Mouse (Mus musculus): ENCODE measurements around the gene Lrtm1. TPM values are rescaled to one million over a fixed set of nuclear protein-coding genes. Genes with fewer than 3 reads are reported as not detected.

Lrtm1 gene
- 0.86 and 1.7 TPM in 2 replicates for polyA plus RNA-seq (2016; fragmentation: Nextera tagmentation; extraction: Ambion mirVana)

DNA sequence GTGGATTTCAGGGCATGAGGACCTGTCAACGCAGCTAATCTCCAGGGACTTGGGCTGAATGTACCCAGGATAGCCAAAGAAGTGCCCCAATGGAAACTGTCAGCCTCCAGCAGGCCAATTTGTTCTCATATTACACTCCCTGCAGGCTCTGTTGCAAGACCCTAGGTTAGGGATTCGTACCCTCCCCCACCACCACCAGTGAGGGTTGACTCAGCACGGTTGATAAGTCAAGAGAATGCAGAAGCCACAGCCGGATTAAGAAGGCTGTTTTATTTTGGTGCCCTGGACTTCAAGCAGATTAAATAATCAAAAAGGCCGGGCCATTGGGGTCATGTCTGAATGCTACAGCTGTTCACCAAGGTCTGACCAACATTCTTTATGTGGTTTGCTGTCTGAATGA lies at the start of gene Lrtm1:
Lrtm1 (plus strand) TSS at position 326 of the 400 bp plus-strand sequence.
- Histone ChIP-seq H3K27ac (peak within 1 kb of the TSS; percentile 76; the same call in 1 of the 2 replicates), H3K4me1 (replicated peaks) (peaks cover 59% of the 10 kb centered on the region), H3K36me3 (no peaks in the 10 kb centered on the region), H3K27me3 (ENCODE audit: insufficient read depth, poor library complexity, severe bottlenecking) (peaks cover 20% of the 10 kb centered on the region), H3K9me3 (no peaks in the 10 kb centered on the region), H3K4me3 (no peak within 1 kb of the TSS)
- 1% methylated on average over 5 of the region's 5 CpGs for WGBS
- DNase-seq (ENCODE audit: low spot score) = peak; percentile 81

- Histone ChIP-seq H3K27me3 (ENCODE audit: insufficient read depth, poor library complexity, severe bottlenecking) (no peaks in the 10 kb centered on the region), H3K4me1 (replicated peaks) (0 out of 2 replicates have a peak, but pooled peaks cover 12% of the 10 kb centered on the region), H3K9me3 (no peaks in the 10 kb centered on the region), H3K36me3 (no peaks in the 10 kb centered on the region), H3K4me3 (no peak overlapping the region), H3K27ac (no peak overlapping the region)
- WGBS = 90% methylated on average over 4 of the region's 4 CpGs
- DNase-seq (ENCODE audit: low spot score) = no peak
Measured at GRCm38 (mm10) chr14:28969247-28969646, 48.8 kb upstream of the Lrtm1 start.

GRCm38 (mm10) chr14:28972620-28973019 lies 45.4 kb upstream of the Lrtm1 start:
- Histone ChIP-seq H3K36me3 (no peaks in the 10 kb centered on the region), H3K4me3 (no peak overlapping the region), H3K27ac (no peak overlapping the region), H3K9me3 (no peaks in the 10 kb centered on the region), H3K4me1 (replicated peaks) (0 out of 2 replicates have a peak, but pooled peaks cover 9% of the 10 kb centered on the region), H3K27me3 (ENCODE audit: insufficient read depth, poor library complexity, severe bottlenecking) (no peaks in the 10 kb centered on the region)
- DNase-seq (ENCODE audit: low spot score) = no peak
- 57% methylated on average over 5 of the region's 5 CpGs for WGBS

DNA sequence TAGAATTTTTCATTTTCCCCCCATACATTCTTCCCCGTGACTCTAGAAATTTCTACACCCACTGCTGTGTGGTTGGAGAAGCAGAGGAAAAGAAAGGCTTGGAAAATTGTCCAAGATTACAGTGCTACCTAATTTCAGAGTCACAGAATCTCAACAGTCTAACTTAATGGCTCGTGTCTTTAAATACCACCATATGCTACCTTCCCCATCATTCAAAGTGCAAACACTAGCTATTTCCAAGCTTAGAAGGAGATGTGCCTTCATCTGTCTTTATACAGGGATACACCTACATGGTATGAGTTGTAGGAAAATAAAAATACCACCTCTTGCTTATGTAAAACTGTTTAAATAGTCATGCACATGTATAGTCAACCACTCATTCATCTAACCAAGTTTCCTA lies 38.8 kb upstream of the Lrtm1 start:
- Histone ChIP-seq H3K4me3 (no peak overlapping the region), H3K9me3 (no peaks in the 10 kb centered on the region), H3K27ac (no peak overlapping the region), H3K4me1 (replicated peaks) (peaks cover 7% of the 10 kb centered on the region), H3K27me3 (ENCODE audit: insufficient read depth, poor library complexity, severe bottlenecking) (no peaks in the 10 kb centered on the region), H3K36me3 (no peaks in the 10 kb centered on the region)
- WGBS = 90% methylated on average over 2 of the region's 2 CpGs
- no peak for DNase-seq (ENCODE audit: low spot score)

DNA sequence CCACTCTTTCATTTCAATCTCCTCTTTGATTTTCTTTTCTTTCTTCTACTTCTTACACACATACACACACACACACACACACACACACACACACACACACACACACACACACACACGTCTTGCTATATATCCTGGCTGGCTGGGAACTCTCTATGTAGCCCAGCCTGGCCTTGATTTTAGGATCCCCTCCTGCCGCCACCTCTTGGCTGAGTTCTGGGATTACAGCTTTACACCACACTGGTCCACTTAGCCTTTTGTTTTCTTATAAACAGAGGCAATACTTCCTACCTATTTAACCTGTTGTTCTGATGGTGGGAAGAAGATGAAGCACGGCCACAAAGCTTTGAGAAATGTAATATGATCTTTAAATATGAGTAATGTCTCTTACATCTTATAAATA lies 37.5 kb upstream of the Lrtm1 start:
- Histone ChIP-seq H3K4me3 (no peak overlapping the region), H3K27ac (peak overlapping the region; percentile 13; the same call in 1 of the 2 replicates), H3K36me3 (no peaks in the 10 kb centered on the region), H3K27me3 (ENCODE audit: insufficient read depth, poor library complexity, severe bottlenecking) (no peaks in the 10 kb centered on the region), H3K9me3 (no peaks in the 10 kb centered on the region), H3K4me1 (replicated peaks) (peaks cover 7% of the 10 kb centered on the region)
- DNase-seq (ENCODE audit: low spot score) = peak; percentile 40
- WGBS = 36% methylated on average over 3 of the region's 3 CpGs

DNA sequence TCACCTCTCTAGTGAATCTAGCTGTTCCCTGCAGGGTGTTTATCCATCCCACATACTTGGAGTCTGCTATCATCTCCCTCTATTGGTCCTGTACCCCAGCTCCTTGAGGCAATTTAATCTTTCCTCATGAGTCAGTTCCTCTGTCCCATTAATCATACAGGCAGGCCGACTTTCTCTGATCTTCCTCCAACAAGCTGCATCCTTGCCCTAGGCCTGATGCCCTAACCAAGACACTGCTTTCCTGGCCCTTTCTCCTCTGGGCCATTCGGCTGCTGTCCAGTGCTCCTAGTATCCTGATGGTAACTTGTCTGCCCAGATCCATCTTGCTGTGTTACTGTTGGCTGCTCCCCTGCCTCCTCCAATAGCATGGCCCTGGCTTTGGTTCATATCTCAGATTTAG lies 33.7 kb upstream of the Lrtm1 start:
- no peak overlapping the region for H3K27ac ChIP-seq
- 85% methylated on average over 2 of the region's 2 CpGs for WGBS
- no peak overlapping the region for H3K4me3 ChIP-seq
- H3K9me3 ChIP-seq = no peaks in the 10 kb centered on the region
- H3K27me3 ChIP-seq (ENCODE audit: insufficient read depth, poor library complexity, severe bottlenecking) = no peaks in the 10 kb centered on the region
- H3K4me1 ChIP-seq (replicated peaks) = peaks cover 7% of the 10 kb centered on the region
- no peak for DNase-seq (ENCODE audit: low spot score)
- no peaks in the 10 kb centered on the region for H3K36me3 ChIP-seq

GRCm38 (mm10) chr14:28988211-28988900 lies 29.7 kb upstream of the Lrtm1 start:
- WGBS = 89% methylated on average over 7 of the region's 7 CpGs
- Histone ChIP-seq H3K9me3 (no peaks in the 10 kb centered on the region), H3K27me3 (ENCODE audit: insufficient read depth, poor library complexity, severe bottlenecking) (no peaks in the 10 kb centered on the region), H3K4me1 (replicated peaks) (no peaks in the 10 kb centered on the region), H3K4me3 (no peak overlapping the region), H3K36me3 (no peaks in the 10 kb centered on the region), H3K27ac (no peak overlapping the region)
- DNase-seq (ENCODE audit: low spot score) = no peak

DNA sequence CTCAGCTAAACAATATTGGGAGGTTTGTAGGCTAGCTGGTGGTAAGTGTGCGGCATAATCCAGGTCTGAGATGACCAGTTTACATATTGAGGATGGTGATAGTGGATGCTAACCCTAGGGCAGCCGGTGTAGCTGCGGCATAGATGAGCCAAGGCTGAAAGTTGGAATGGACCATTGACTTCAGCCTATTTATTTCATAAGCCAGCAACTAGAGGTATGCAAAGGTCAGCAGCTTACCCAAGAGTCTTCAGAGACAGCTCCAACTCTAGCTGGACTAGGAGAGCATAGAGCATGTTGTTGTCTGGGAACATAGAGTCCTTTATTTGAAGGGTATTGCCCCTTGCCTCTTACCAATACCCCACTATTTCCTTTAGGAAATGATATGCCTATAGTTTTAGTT lies 21.4 kb upstream of the Lrtm1 start:
- Histone ChIP-seq H3K27ac (no peak overlapping the region), H3K36me3 (no peaks in the 10 kb centered on the region), H3K27me3 (ENCODE audit: insufficient read depth, poor library complexity, severe bottlenecking) (no peaks in the 10 kb centered on the region), H3K9me3 (no peaks in the 10 kb centered on the region), H3K4me3 (no peak overlapping the region), H3K4me1 (replicated peaks) (no peaks in the 10 kb centered on the region)
- 94% methylated on average over 3 of the region's 3 CpGs for WGBS
- no peak for DNase-seq (ENCODE audit: low spot score)

GRCm38 (mm10) chr14:29005228-29005840 lies 12.7 kb upstream of the Lrtm1 start:
- no peak for DNase-seq (ENCODE audit: low spot score)
- H3K27me3 ChIP-seq (ENCODE audit: insufficient read depth, poor library complexity, severe bottlenecking) = 0 out of 2 replicates have a peak, but pooled peaks cover 5% of the 10 kb centered on the region
- no peak overlapping the region for H3K27ac ChIP-seq
- peaks cover 6% of the 10 kb centered on the region; the same call in 1 of the 2 replicates for H3K4me1 ChIP-seq (replicated peaks)
- no peaks in the 10 kb centered on the region for H3K36me3 ChIP-seq
- no peak overlapping the region for H3K4me3 ChIP-seq
- no peaks in the 10 kb centered on the region for H3K9me3 ChIP-seq
- 77% methylated on average over 5 of the region's 5 CpGs for WGBS

DNA sequence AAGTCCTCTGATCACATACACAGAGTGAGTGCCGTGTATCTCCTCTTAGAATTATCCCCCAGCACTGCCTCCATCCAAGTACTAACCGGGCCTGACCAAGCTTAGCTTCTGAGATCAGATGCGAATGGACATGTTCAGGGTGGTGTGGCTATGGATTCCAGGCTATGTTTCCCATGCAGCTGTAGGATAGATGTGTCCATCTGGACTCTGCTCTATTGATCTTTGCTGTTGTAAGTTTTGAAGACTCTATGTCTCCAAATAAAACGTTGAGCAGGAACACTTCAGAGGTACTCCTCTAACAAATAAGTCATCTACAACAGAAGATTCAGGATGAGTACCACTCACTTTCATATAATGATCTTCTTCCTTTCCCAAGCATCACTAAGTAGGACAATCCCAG lies 8.4 kb upstream of the Lrtm1 start:
- Histone ChIP-seq H3K27ac (no peak overlapping the region), H3K9me3 (no peaks in the 10 kb centered on the region), H3K4me3 (no peak overlapping the region), H3K27me3 (ENCODE audit: insufficient read depth, poor library complexity, severe bottlenecking) (peaks cover 11% of the 10 kb centered on the region; the same call in 1 of the 2 replicates), H3K36me3 (no peaks in the 10 kb centered on the region), H3K4me1 (replicated peaks) (peaks cover 26% of the 10 kb centered on the region)
- DNase-seq (ENCODE audit: low spot score) = no peak
- WGBS = 91% methylated on average over 4 of the region's 4 CpGs

DNA sequence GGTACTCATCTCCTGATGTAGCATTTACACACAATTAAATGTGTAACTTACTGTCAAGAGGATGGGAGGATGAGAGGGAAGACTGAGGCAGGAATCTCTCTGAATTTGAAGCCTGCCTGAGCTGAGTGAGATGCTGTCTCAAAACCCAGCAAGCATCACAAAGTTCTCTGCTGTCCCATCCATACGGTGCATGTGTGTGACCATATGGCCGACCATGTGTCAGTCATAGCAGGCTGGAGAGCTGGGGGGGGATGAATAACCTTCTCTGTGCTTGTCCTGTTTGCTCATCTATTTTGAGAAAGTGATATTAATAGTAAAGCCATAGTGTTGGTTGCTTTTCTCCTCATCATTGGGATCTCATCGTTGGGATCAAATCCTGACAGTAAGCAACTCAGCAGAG lies 4.8 kb upstream of the Lrtm1 start:
- peaks cover 13% of the 10 kb centered on the region; the same call in 1 of the 2 replicates for H3K27me3 ChIP-seq (ENCODE audit: insufficient read depth, poor library complexity, severe bottlenecking)
- WGBS = 80% methylated on average over 3 of the region's 3 CpGs
- H3K9me3 ChIP-seq = no peaks in the 10 kb centered on the region
- no peak overlapping the region for H3K27ac ChIP-seq
- no peak overlapping the region for H3K4me3 ChIP-seq
- peaks cover 58% of the 10 kb centered on the region for H3K4me1 ChIP-seq (replicated peaks)
- H3K36me3 ChIP-seq = no peaks in the 10 kb centered on the region
- no peak for DNase-seq (ENCODE audit: low spot score)

DNA sequence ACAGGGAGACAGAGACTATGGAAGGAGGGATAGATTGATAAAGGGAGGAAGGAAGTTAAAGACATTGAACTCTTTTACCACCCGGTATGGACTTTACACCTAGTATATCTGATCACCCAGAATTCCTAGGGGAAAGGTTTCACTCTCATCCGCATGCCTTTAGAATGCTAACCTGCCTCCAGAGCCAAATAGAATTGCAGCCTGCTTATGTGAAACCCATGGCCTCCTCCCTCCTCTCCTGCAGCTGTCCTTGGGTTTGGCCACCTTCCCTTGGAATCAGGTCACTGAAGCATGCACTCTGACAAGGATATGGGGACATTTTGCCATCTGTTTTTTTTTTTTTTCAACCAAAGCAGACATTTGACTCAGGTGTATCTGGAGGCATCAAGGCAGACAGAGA lies 3.3 kb upstream of the Lrtm1 start:
- WGBS = 78% methylated on average over 2 of the region's 2 CpGs
- no peaks in the 10 kb centered on the region for H3K9me3 ChIP-seq
- no peak for DNase-seq (ENCODE audit: low spot score)
- no peak overlapping the region for H3K4me3 ChIP-seq
- peaks cover 8% of the 10 kb centered on the region; the same call in 1 of the 2 replicates for H3K27me3 ChIP-seq (ENCODE audit: insufficient read depth, poor library complexity, severe bottlenecking)
- no peaks in the 10 kb centered on the region for H3K36me3 ChIP-seq
- H3K4me1 ChIP-seq (replicated peaks) = peaks cover 69% of the 10 kb centered on the region
- no peak overlapping the region for H3K27ac ChIP-seq

DNA sequence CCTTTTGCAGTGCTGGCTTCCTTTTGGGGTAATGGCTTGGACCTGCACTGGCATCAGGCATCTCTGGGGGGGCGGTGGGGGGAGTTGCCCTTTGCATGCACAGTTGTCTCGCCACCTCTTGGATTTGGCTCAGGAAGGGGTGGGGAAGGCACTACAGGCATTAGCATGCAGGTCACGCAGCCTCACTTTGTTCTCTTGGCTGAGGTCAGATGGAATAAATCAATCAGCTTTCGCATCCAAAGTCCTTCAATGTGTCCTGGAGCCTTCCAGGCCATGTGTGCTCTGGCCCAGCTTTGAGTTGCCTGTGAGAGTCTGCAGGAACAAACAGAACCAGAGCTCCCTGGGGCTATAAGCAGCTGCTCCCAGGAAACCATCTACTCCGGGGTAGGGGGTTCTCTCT lies 2.1 kb upstream of the Lrtm1 start:
- H3K27ac ChIP-seq = peak overlapping the region; percentile 71
- peak; percentile 80 for DNase-seq (ENCODE audit: low spot score)
- peaks cover 59% of the 10 kb centered on the region for H3K4me1 ChIP-seq (replicated peaks)
- peaks cover 8% of the 10 kb centered on the region; the same call in 1 of the 2 replicates for H3K27me3 ChIP-seq (ENCODE audit: insufficient read depth, poor library complexity, severe bottlenecking)
- WGBS = 24% methylated on average over 5 of the region's 5 CpGs
- no peaks in the 10 kb centered on the region for H3K9me3 ChIP-seq
- no peaks in the 10 kb centered on the region for H3K36me3 ChIP-seq
- no peak overlapping the region for H3K4me3 ChIP-seq
